ENCODE assay signal across 12 mouse cellular contexts in genomic region chr19:3527531-3527930, GRCm38 (mm10).
"Had no signal": no experiment of that assay in that cellular context is flagged by ENCODE, and none has a peak within 500 bp of the region (broad histone marks: within the 10 kb centered on the region; RNA-seq: fewer than 3 reads in every experiment).

No protein-coding gene starts in this region.

- H3K27ac ChIP-seq: layer of hippocampus, adult 2 months; limb, embryonic 10.5 days; liver, embryonic 15.5 days; midbrain, embryonic 13.5 days; neural tube, embryonic 15.5 days had no signal

- H3K4me3 ChIP-seq: layer of hippocampus, adult 2 months; limb, embryonic 10.5 days; liver, embryonic 15.5 days; midbrain, embryonic 13.5 days; neural tube, embryonic 15.5 days had no signal

- DNase-seq: kidney, adult 18-20 months; kidney, postnatal 10 days; kidney, postnatal 4 days; lung, adult 2 months; spleen, adult 18-20 months; thymus, adult 2 months; thymus, postnatal 25 days had no signal
